Mouse (Mus musculus): ENCODE measurements around the gene Ggps1.
A peak's percentile ranks its signal among the peaks of the same experiment; 100 is the strongest.

The Ggps1 gene

GRCm38 (mm10) chr13:14063013-14063941, at the start of gene Ggps1, which contains the start of gene Arid4b:
Gene Ggps1, minus strand, starts transcription at chr13:14063488.
Gene Arid4b, plus strand, starts transcription at chr13:14063232.
- peak; percentile 98 for DNase-seq (ENCODE audit: low read depth, low spot score)

- no peak for DNase-seq (ENCODE audit: low read depth, low spot score)
These were observed 47.9 kb upstream of the Ggps1 start for GRCm38 (mm10) chr13:14111146-14111545.

GRCm38 (mm10) chr13:14110154-14110873, 47.0 kb upstream of the Ggps1 start:
- DNase-seq (ENCODE audit: low read depth, low spot score) = no peak

- no peak for DNase-seq (ENCODE audit: low read depth, low spot score)
These were observed 39.7 kb upstream of the Ggps1 start for GRCm38 (mm10) chr13:14103026-14103425.

- DNase-seq (ENCODE audit: low read depth, low spot score) = no peak
These were observed 25.4 kb upstream of the Ggps1 start for GRCm38 (mm10) chr13:14088669-14089068.

GRCm38 (mm10) chr13:14075326-14075725, 12.0 kb upstream of the Ggps1 start:
- no peak for DNase-seq (ENCODE audit: low read depth, low spot score)

- DNase-seq (ENCODE audit: low read depth, low spot score) = no peak
These were observed 11.1 kb upstream of the Ggps1 start for GRCm38 (mm10) chr13:14074371-14074770.

GRCm38 (mm10) chr13:14069291-14069690, 6.0 kb upstream of the Ggps1 start:
- no peak for DNase-seq (ENCODE audit: low read depth, low spot score)

GRCm38 (mm10) chr13:14068035-14068434, 4.7 kb upstream of the Ggps1 start:
- no peak for DNase-seq (ENCODE audit: low read depth, low spot score)

- no peak for DNase-seq (ENCODE audit: low read depth, low spot score)
These were observed 2.4 kb upstream of the Ggps1 start for GRCm38 (mm10) chr13:14065701-14066100.

- peak; percentile 16 for DNase-seq (ENCODE audit: low read depth, low spot score)
These were observed 1.7 kb upstream of the Ggps1 start for GRCm38 (mm10) chr13:14065028-14065380.

GRCm38 (mm10) chr13:14064341-14065027, 1.2 kb upstream of the Ggps1 start:
- DNase-seq (ENCODE audit: low read depth, low spot score) = peak; percentile 29

- DNase-seq (ENCODE audit: low read depth, low spot score) = no peak
These were observed 619 bp upstream of the Ggps1 start for GRCm38 (mm10) chr13:14063942-14064271.

GRCm38 (mm10) chr13:14062209-14063012, 877 bp downstream of the Ggps1 start:
- no peak for DNase-seq (ENCODE audit: low read depth, low spot score)

GRCm38 (mm10) chr13:14059582-14059981, 3.7 kb downstream of the Ggps1 start:
- DNase-seq (ENCODE audit: low read depth, low spot score) = no peak

- no peak for DNase-seq (ENCODE audit: low read depth, low spot score)
These were observed 6.5 kb downstream of the Ggps1 start for GRCm38 (mm10) chr13:14056801-14057200.

- no peak for DNase-seq (ENCODE audit: low read depth, low spot score)
These were observed 13.4 kb downstream of the Ggps1 start for GRCm38 (mm10) chr13:14049878-14050277.

- no peak for DNase-seq (ENCODE audit: low read depth, low spot score)
These were observed 18.8 kb downstream of the Ggps1 start for GRCm38 (mm10) chr13:14044521-14044920.

- DNase-seq (ENCODE audit: low read depth, low spot score) = no peak
These were observed 19.4 kb downstream of the Ggps1 start for GRCm38 (mm10) chr13:14043851-14044250.

GRCm38 (mm10) chr13:14040186-14040585, 23.1 kb downstream of the Ggps1 start:
- no peak for DNase-seq (ENCODE audit: low read depth, low spot score)

GRCm38 (mm10) chr13:14039292-14039965, 23.9 kb downstream of the Ggps1 start, which contains the start of gene Tbce:
Gene Tbce, minus strand, starts transcription at chr13:14039638.
- peak; percentile 93 for DNase-seq (ENCODE audit: low read depth, low spot score)
